Mouse (Mus musculus) liver, embryonic 14.5 days (tissue): ENCODE measurements around the gene Cenpe. TPM values are rescaled to one million over a fixed set of nuclear protein-coding genes. Genes with fewer than 3 reads are reported as not detected.

ENCODE experiments used
- ATAC-seq: fragments of 200-750 bp; cut with Nextera tagmentation; 2 replicates; pipeline ENCODE4 v1.8.0; 2017; ENCODE audit warnings: moderate number of reproducible peaks, mild to moderate bottlenecking, moderate library complexity; ENCODE audit not compliant: insufficient read depth
- DNase-seq, 3 experiments: peaks; one replicate each; pipeline ENCODE4 v3.0.0-alpha.2; 2012 to 2013; ENCODE audit warnings: low read depth in 3 of 3, low spot score in 3 of 3
- H3K27ac ChIP-seq: fragments of 300-500 bp; sonication (generic); 2 replicates; pipeline ENCODE4 v1.5.1; 2014; ENCODE audit warnings: moderate library complexity, mild to moderate bottlenecking, control low read depth, inconsistent platforms
- H3K27me3 ChIP-seq: fragments of 300-500 bp; sonication (generic); 2 replicates; pipeline ENCODE4 v1.6.1; 2014; ENCODE audit warnings: mild to moderate bottlenecking, low read length, moderate library complexity; ENCODE audit not compliant: control insufficient read depth, insufficient read depth
- H3K36me3 ChIP-seq: fragments of 300-500 bp; sonication (generic); replicated peaks from 2 replicates; pipeline ENCODE4 v1.6.1; 2014; ENCODE audit warnings: low read depth; ENCODE audit not compliant: control insufficient read depth, insufficient read depth
- H3K4me1 ChIP-seq, 2 experiments: fragments of 200-500 bp in 1 of 2; fragments of 300-500 bp in 1 of 2; sonication (generic) in 1 of 2; replicated peaks; 2 replicates each; pipeline ENCODE4 v1.6.1; 2012 to 2014; ENCODE audit warnings: antibody characterized with exemption in 1 of 2, inconsistent platforms in 1 of 2, low read length in 1 of 2; ENCODE audit not compliant: control insufficient read depth in 2 of 2, insufficient read depth in 2 of 2
- H3K4me2 ChIP-seq: fragments of 300-500 bp; sonication (generic); 2 replicates; pipeline ENCODE4 v1.6.1; 2014; ENCODE audit warnings: low read depth, mild to moderate bottlenecking, control low read depth, moderate library complexity
- H3K4me3 ChIP-seq, 2 experiments: fragments of 200-500 bp in 1 of 2; fragments of 300-500 bp in 1 of 2; sonication (generic) in 1 of 2; 2 replicates each; pipeline ENCODE4 v1.5.1; 2012 to 2014; ENCODE audit warnings: low read depth in 2 of 2, low read length in 2 of 2, mild to moderate bottlenecking in 2 of 2, control low read depth in 1 of 2, inconsistent platforms in 1 of 2, moderate library complexity in 1 of 2; ENCODE audit not compliant: insufficient read depth in 1 of 2
- H3K9ac ChIP-seq: fragments of 300-500 bp; sonication (generic); replicated peaks from 2 replicates; pipeline ENCODE4 v1.6.1; 2014; ENCODE audit warnings: mild to moderate bottlenecking, control low read depth, moderate library complexity
- H3K9me3 ChIP-seq: fragments of 300-500 bp; sonication (generic); 2 replicates; pipeline ENCODE4 v1.6.1; 2016; ENCODE audit warnings: low read length, mixed read lengths; ENCODE audit not compliant: control insufficient read depth
- CTCF ChIP-seq: IDR thresholded peaks from 2 replicates; pipeline ENCODE4 v1.5.1; 2016; ENCODE audit warnings: antibody characterized with exemption, low read depth, control low read depth
- EP300 ChIP-seq: IDR thresholded peaks from 2 replicates; pipeline ENCODE4 v1.6.1; 2016; ENCODE audit warnings: antibody characterized with exemption, low read depth
- WGBS: fragments of 180-500 bp; shearing (Covaris S2); extraction: QIAGEN DNeasy Blood & Tissue Kit; methylation state at CpG from one replicate; pipeline ENCODE4 v1.1.7; 2014; ENCODE audit not compliant: insufficient replicate concordance; 5-methylcytosine and 5-hydroxymethylcytosine counted together
- polyA plus RNA-seq, 2 experiments: library from polyadenylated mRNA; depleted of rRNA in 1 of 2; stranded (reverse) in 1 of 2; unstranded in 1 of 2; fragments of >200 nt; fragmentation: Nextera tagmentation in 1 of 2; extraction: Ambion mirVana in 1 of 2; gene quantifications; 2 replicates each; pipeline versions ENCODE4 v1.2.1 to v1.2.3; 2012 to 2014

Cenpe gene
- polyA plus RNA-seq, 2 experiments: 22.0 to 24.2 TPM

DNA sequence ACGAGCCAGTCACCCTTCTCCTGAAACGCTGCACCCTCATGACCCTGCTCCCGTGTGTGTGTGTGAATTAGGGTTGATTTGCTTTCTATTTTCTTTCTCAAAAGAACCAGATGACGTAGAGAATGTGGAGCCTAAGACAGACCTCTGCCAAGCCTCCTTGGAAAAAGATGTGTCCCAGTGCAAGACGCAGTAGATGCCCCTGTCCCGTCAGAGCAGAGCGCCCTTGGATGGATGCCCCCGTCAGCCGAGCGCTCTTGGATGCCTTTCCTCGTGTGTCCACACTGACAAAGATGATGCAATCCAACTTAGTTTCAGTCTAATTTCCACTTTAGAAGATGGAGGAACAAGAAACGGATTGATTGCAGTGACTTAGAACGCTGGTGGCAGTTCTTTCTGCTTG is 60.7 kb downstream of the Cenpe start:
- Histone ChIP-seq H3K4me2 (no peak overlapping the region), H3K4me1 (no peaks in the 10 kb centered on the region), H3K9me3 (no peaks in the 10 kb centered on the region), H3K27me3 (no peaks in the 10 kb centered on the region), H3K9ac (no peak overlapping the region), H3K27ac (no peak overlapping the region), H3K36me3 (peaks cover 47% of the 10 kb centered on the region), H3K4me3 (no peak overlapping the region)
- 85% methylated on average over 13 of the region's 13 CpGs for WGBS
- ATAC-seq (no peak), DNase-seq (no peak)
- no peak for TF ChIP-seq CTCF
- TF ChIP-seq EP300: no peak

GRCm38 (mm10) chr3:135280160-135280559 is 67.8 kb downstream of the Cenpe start:
- DNase-seq (no peak), ATAC-seq (no peak)
- no peak overlapping the region for H3K4me2 ChIP-seq
- H3K27me3 ChIP-seq: no peaks in the 10 kb centered on the region
- no peak for TF ChIP-seq EP300
- TF ChIP-seq CTCF: no peak
- no peaks in the 10 kb centered on the region for H3K36me3 ChIP-seq
- H3K9me3 ChIP-seq: no peaks in the 10 kb centered on the region
- WGBS: 35% methylated on average over 4 of the region's 4 CpGs
- no peak overlapping the region for H3K27ac ChIP-seq
- H3K4me3 ChIP-seq: no peak overlapping the region
- H3K4me1 ChIP-seq: no peaks in the 10 kb centered on the region
- H3K9ac ChIP-seq: no peak overlapping the region

GRCm38 (mm10) chr3:135280669-135281415 is 68.5 kb downstream of the Cenpe start, which contains the start of gene Bdh2:
Gene Bdh2 (plus strand): TSS chr3:135281221.
- TF ChIP-seq EP300: no peak
- peak; percentile 78 for TF ChIP-seq CTCF
- Histone ChIP-seq H3K27me3 (no peaks in the 10 kb centered on the region), H3K4me3 (no peak within 1 kb of the TSS), H3K36me3 (no peaks in the 10 kb centered on the region), H3K9ac (no peak within 1 kb of the TSS), H3K27ac (no peak within 1 kb of the TSS), H3K4me2 (no peak within 1 kb of the TSS), H3K4me1 (no peaks in the 10 kb centered on the region), H3K9me3 (no peaks in the 10 kb centered on the region)
- no peak for ATAC-seq
- WGBS: 21% methylated on average over 14 of the region's 14 CpGs
- peak; percentile 42 to 49 (median 48) for DNase-seq

GRCm38 (mm10) chr3:135281701-135282100 is 69.4 kb downstream of the Cenpe start:
- Histone ChIP-seq H3K4me3 (no peak overlapping the region), H3K9ac (no peak overlapping the region), H3K27me3 (no peaks in the 10 kb centered on the region), H3K27ac (no peak overlapping the region), H3K36me3 (no peaks in the 10 kb centered on the region), H3K4me1 (no peaks in the 10 kb centered on the region), H3K4me2 (no peak overlapping the region), H3K9me3 (no peaks in the 10 kb centered on the region)
- WGBS: 66% methylated on average over 8 of the region's 8 CpGs
- ATAC-seq (no peak), DNase-seq (peak in 1 of 3 experiments; percentile 13)
- TF ChIP-seq CTCF: no peak

DNA sequence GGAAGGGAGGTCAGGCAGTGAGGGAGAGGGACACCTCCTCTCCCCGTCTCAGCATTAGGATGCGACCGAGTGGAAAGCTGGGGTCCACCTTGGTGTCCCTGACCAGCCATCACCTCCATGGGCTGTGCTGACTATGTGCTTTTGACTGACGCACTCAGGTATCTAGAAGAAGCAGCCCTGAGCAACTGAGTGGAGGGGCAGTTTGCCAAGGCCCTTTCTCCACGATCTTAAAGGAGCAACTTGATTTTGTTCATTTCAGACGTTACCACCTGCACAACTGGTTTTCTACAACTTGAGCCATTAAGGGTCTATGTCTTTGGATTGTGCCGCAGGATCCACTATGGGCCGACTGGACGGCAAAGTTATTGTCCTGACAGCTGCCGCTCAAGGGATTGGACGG is 72.9 kb downstream of the Cenpe start:
- Histone ChIP-seq H3K4me2 (no peak overlapping the region), H3K4me3 (no peak overlapping the region), H3K9ac (no peak overlapping the region), H3K4me1 (no peaks in the 10 kb centered on the region), H3K27ac (no peak overlapping the region), H3K27me3 (no peaks in the 10 kb centered on the region), H3K9me3 (no peaks in the 10 kb centered on the region), H3K36me3 (no peaks in the 10 kb centered on the region)
- WGBS: 68% methylated on average over 11 of the region's 11 CpGs
- TF ChIP-seq EP300: no peak
- no peak for TF ChIP-seq CTCF
- DNase-seq: no peak
- ATAC-seq: no peak
